Mouse (Mus musculus) erythroblast, embryonic 14.5 days (primary cell): ENCODE data around the gene Dhrs13. TPM values are rescaled to one million over a fixed set of nuclear protein-coding genes. Genes with fewer than 3 reads are reported as not detected.

Experiments
- H3K27me3 ChIP-seq: 2 replicates; pipeline ENCODE4 v1.6.1; 2012; ENCODE audit warnings: inconsistent platforms; ENCODE audit not compliant: control insufficient read depth
- H3K36me3 ChIP-seq: 2 replicates; pipeline ENCODE4 v1.6.1; 2012; ENCODE audit warnings: mild to moderate bottlenecking, inconsistent platforms; ENCODE audit not compliant: control insufficient read depth
- H3K4me1 ChIP-seq: 2 replicates; pipeline ENCODE4 v1.6.1; 2012; ENCODE audit warnings: inconsistent platforms; ENCODE audit not compliant: control insufficient read depth
- H3K4me3 ChIP-seq: replicated peaks from 2 replicates; pipeline ENCODE3; 2012; ENCODE audit warnings: moderate library complexity, mild to moderate bottlenecking, inconsistent platforms
- H3K9me3 ChIP-seq: 2 replicates; pipeline ENCODE4 v1.6.1; 2012; ENCODE audit warnings: low read length, inconsistent platforms, mixed read lengths; ENCODE audit not compliant: control insufficient read depth
- GATA1 ChIP-seq: IDR thresholded peaks from 2 replicates; pipeline ENCODE4 v1.6.1; 2012; ENCODE audit warnings: low read length, inconsistent platforms, mixed read lengths
- TAL1 ChIP-seq: IDR thresholded peaks from 3 replicates; pipeline ENCODE4 v1.6.1; 2012; ENCODE audit warnings: low read length, inconsistent platforms, mixed read lengths
- polyA plus RNA-seq: library from polyadenylated mRNA; stranded (reverse); fragments of >175 nt; gene quantifications from 2 replicates; pipeline ENCODE4 v1.2.3, GENCODE M21; 2012

Gene Dhrs13
- 4.7 and 5.1 TPM in 2 replicates for polyA plus RNA-seq

DNA sequence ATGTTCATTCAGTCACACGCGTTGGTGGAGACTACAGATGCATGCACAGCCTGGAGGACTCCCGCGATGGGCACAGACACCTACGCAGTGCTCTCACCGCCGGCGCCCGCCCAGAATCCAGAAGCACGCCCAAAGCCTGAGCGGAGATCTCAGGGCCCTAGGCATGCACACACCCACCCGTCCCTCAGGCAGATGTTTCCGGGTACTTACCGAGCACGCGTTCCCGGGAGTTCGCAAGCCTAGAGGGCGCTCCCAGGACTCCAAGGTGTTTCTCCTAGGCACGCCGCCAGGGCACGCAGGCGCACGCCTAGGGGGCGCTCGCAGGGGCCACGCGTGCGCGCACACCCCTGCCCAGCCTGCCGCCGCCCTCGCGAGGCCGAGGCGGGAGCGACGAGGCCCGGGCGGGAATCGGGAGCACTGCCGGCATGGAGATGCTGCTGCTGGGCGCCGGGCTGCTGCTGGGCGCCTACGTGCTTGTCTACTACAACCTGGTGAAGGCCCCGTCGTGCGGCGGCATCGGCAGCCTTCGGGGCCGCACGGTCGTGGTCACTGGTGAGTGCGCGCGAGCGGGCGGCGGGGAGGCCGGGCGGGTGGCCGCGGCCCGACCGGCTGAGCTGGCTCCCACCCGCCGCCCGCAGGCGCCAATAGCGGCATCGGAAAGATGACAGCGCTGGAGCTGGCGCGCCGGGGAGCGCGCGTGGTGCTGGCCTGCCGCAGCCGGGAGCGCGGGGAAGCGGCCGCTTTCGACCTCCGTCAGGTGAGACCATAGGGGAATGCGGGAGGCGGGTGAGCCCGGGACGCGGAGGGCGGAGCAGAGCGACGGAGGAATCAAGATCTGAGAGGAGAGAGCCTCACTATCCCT is at the start of gene Dhrs13:
Gene Dhrs13 (plus strand): TSS at position 334 of the 862 bp plus-strand sequence.
- Histone ChIP-seq H3K4me3 (peak within 1 kb of the TSS; percentile 88), H3K9me3 (no peaks in the 10 kb centered on the region), H3K27me3 (no peaks in the 10 kb centered on the region), H3K36me3 (peaks cover 87% of the 10 kb centered on the region), H3K4me1 (peaks cover 69% of the 10 kb centered on the region)
- TF ChIP-seq GATA1 (no peak), TAL1 (no peak)

GRCm38 (mm10) chr11:77982441-77982905 is 49.6 kb upstream of the Dhrs13 start, which contains the start of gene Phf12:
Phf12 (plus strand) TSS chr11:77982754.
- no peak for TF ChIP-seq TAL1
- no peak for TF ChIP-seq GATA1
- H3K27me3 ChIP-seq = peaks cover 17% of the 10 kb centered on the region
- H3K36me3 ChIP-seq = peaks cover 28% of the 10 kb centered on the region
- peaks cover 39% of the 10 kb centered on the region for H3K4me1 ChIP-seq
- H3K4me3 ChIP-seq = peak within 1 kb of the TSS; percentile 82
- H3K9me3 ChIP-seq = no peaks in the 10 kb centered on the region

DNA sequence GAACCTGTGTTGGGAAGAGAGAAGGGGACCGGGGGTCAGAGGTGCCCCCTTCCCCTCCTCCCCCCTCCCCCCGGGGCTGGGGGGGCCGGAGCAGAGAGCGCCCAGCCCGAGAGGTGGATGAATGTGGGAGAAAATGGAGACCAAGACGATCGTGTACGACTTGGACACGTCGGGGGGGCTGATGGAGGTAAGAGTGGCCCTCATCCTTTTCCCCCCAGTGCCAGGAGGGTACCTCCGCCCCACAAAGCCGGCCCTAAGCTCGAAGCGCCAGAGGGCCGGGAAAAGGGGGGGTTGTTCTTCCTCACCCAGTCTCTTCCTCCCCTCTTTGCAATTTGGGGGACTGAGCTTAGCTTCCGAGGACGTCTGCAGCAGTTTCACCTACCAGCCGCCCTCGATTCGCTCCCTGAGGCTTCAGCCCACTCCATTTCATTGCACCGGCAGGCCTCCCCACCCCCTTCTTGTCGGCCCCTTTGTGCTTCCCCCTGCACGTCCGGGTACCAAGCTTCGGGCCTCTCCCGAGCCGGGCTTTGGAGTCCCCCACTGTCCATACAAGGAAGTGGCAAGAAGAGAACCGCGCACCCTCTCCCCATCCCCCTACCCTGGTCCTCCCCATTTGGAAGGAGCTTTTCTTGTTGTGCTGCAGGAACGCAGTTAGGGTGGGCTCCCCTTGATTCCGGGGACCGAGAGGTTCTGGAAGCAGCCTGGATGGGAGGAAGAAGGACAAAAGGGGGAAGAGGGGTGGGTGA is 48.7 kb upstream of the Dhrs13 start:
- Histone ChIP-seq H3K36me3 (peaks cover 35% of the 10 kb centered on the region), H3K4me1 (peaks cover 39% of the 10 kb centered on the region), H3K27me3 (peaks cover 8% of the 10 kb centered on the region), H3K4me3 (peak overlapping the region; percentile 82), H3K9me3 (no peaks in the 10 kb centered on the region)
- TF ChIP-seq GATA1 (no peak), TAL1 (no peak)

- H3K27me3 ChIP-seq = peaks cover 2% of the 10 kb centered on the region
- peak overlapping the region; percentile 82 for H3K4me3 ChIP-seq
- H3K9me3 ChIP-seq = no peaks in the 10 kb centered on the region
- TF ChIP-seq GATA1 = no peak
- no peak for TF ChIP-seq TAL1
- H3K4me1 ChIP-seq = peaks cover 39% of the 10 kb centered on the region
- H3K36me3 ChIP-seq = peaks cover 43% of the 10 kb centered on the region
Observed at GRCm38 (mm10) chr11:77983937-77984835, 47.9 kb upstream of the Dhrs13 start.

DNA sequence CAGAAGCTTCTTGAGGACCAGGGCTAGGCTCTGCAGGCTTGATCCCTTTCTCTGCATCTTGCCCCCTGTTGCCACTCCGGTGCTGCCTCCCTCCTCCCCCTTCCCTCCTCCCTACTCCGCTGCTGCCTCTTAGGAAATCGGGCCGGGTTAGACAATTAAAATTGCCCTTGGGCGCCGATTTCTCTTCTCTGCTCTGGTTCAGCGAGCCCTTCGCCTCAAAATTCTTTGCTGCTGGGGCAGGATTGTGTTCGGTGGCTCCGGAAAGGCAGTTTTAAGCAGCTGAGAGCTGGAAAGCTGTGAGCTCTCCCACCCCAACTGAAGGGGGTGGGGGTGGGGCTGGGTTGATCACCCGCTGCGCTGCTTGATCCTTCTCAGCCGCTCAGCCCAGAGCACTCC is 47.2 kb upstream of the Dhrs13 start:
- TF ChIP-seq TAL1 (no peak), GATA1 (no peak)
- H3K9me3 ChIP-seq = no peaks in the 10 kb centered on the region
- H3K27me3 ChIP-seq = no peaks in the 10 kb centered on the region; the same call in 1 of the 2 replicates
- peaks cover 50% of the 10 kb centered on the region for H3K36me3 ChIP-seq
- peak overlapping the region; percentile 82 for H3K4me3 ChIP-seq
- peaks cover 39% of the 10 kb centered on the region for H3K4me1 ChIP-seq

DNA sequence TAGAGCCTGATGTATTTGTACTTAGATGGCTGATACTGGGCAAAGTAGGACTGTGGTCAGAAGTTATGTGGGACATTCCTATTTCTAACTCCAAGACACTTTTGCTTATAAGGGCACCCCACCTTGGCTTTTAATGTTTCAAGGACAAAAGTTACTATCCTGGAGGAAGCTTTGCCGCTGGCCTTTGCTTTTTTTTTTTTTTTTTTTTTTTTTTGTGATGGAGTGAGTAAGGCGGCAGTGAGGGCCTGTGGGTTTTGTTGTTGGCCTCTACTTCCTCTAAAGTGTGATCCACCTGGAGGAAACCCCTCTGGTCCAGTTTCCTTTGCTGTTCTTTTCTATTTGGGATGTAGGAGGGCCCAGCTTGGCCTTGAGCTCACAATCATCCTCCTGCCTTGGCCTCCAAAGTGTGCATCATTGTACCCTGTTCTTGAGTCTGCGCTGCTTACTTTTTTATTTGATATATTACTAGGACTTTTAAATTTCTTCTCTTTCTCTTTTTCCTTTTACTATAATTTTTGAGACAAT is 46.5 kb upstream of the Dhrs13 start:
- TF ChIP-seq TAL1 (no peak), GATA1 (no peak)
- no peaks in the 10 kb centered on the region for H3K27me3 ChIP-seq
- peaks cover 57% of the 10 kb centered on the region for H3K36me3 ChIP-seq
- peak overlapping the region; percentile 82 for H3K4me3 ChIP-seq
- no peaks in the 10 kb centered on the region for H3K9me3 ChIP-seq
- H3K4me1 ChIP-seq = peaks cover 33% of the 10 kb centered on the region

DNA sequence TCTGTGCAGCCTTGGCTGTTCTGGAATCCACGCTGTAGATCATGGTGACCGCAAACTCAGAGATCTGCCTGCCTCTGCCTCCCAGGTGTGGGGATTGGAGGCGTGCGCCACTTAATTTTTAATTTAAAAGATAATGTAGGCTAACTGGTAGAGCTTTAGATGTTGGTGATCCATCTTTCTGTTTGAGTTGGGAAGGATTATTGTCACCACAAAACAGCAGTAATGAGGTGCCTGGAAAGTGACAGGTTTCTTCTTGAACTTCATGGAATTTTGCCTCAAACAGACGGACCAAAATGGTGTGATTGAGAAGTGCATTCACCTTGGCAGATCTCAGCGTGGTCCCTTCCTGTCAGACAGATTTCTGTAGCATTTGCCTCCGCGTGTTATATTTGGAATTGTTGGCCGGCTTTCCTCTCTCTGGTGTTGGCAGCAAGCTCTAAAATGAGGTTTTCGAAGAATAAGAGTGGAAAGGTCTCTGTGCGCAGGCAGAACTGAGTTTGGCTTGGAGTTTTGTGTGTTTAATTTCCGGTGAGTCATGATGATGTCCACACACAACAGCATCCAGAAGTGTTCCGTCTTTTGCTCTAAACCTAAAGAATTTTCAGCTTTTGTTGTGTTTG is 42.9 kb upstream of the Dhrs13 start:
- no peaks in the 10 kb centered on the region for H3K9me3 ChIP-seq
- no peaks in the 10 kb centered on the region for H3K27me3 ChIP-seq
- no peak overlapping the region for H3K4me3 ChIP-seq
- peaks cover 23% of the 10 kb centered on the region for H3K4me1 ChIP-seq
- H3K36me3 ChIP-seq = peaks cover 90% of the 10 kb centered on the region
- TF ChIP-seq TAL1 (no peak), GATA1 (no peak)

- Histone ChIP-seq H3K4me3 (no peak overlapping the region), H3K36me3 (peaks cover 87% of the 10 kb centered on the region), H3K9me3 (no peaks in the 10 kb centered on the region), H3K27me3 (no peaks in the 10 kb centered on the region), H3K4me1 (peaks cover 2% of the 10 kb centered on the region)
- TF ChIP-seq GATA1 (no peak), TAL1 (no peak)
Observed at GRCm38 (mm10) chr11:77995556-77995955, 36.5 kb upstream of the Dhrs13 start.
